Mouse (Mus musculus) B cell, adult 62 days (primary cell): ENCODE data around the gene Pdcd2l. TPM values are rescaled to one million over a fixed set of nuclear protein-coding genes. Genes with fewer than 3 reads are reported as not detected.

Experiments
- total RNA-seq: library from RNA; stranded (reverse); gene quantifications from 4 replicates; pipeline ENCODE4 v1.2.4, GENCODE M21; 2023

Pdcd2l gene
- 23.1 to 29.1 TPM (median 27.4 TPM) in 4 replicates for total RNA-seq

GRCm38 (mm10) chr7:34196132-34197128 lies at the start of gene Pdcd2l:
Gene Pdcd2l (minus strand): TSS chr7:34196661.

GRCm38 (mm10) chr7:34230116-34230515 lies 33.7 kb upstream of the Pdcd2l start, which contains the start of gene Gpi1:
Gene Gpi1 (minus strand): TSS chr7:34230336.

DNA sequence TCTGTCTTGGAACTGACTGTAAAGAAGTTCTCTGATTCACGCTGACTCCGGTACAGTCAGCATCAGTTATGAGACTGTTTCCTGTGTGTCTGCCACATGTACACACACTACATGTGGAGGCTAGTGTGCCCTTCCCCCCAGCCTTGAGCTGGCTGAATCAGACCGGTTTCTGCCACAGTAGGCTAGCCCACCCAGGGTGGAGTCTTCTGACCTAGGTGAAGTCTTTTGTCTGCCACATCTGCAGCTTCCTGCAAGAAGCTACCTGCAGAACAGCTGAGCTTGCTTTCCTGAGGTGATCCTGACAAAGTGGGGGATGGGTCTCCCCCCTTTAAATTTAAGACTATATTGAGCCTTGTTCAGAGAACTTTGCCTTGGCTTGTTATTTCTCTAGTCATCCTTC lies 27.0 kb downstream of the Pdcd2l start, which contains the start of gene Uba2:
Uba2 (minus strand) TSS at position 146 of the 400 bp plus-strand sequence.

Other genes with a start within 250 kb of the Pdcd2l start
- gene Scgb2b27, start 182.7 kb downstream of the Pdcd2l start, total RNA-seq, result not detected in 4 replicates
- gene Scgb1b27, start 175.2 kb downstream of the Pdcd2l start, total RNA-seq, result not detected in 4 replicates
- gene Scgb1b30, start 101.2 kb downstream of the Pdcd2l start, total RNA-seq, result not detected in 4 replicates
- not detected in 4 replicates for gene Wtip, start 63.4 kb downstream of the Pdcd2l start, total RNA-seq
- gene Uba2, start 27.1 kb downstream of the Pdcd2l start, total RNA-seq, result 72.5 to 86.4 TPM (median 80.1 TPM) in 4 replicates
- gene Gpi1, start 33.7 kb upstream of the Pdcd2l start, total RNA-seq, result 232 to 261 TPM (median 253 TPM) in 4 replicates
- gene Gm6096, start 54.4 kb upstream of the Pdcd2l start, total RNA-seq, result not detected in 4 replicates
- 60.7 to 67.4 TPM (median 63.4 TPM) in 4 replicates for gene 4931406P16Rik, start 116.9 kb upstream of the Pdcd2l start, total RNA-seq
- gene Lsm14a, start 196.7 kb upstream of the Pdcd2l start, total RNA-seq, result 187 to 200 TPM (median 194 TPM) in 4 replicates